In genomic region chr15:72205950-72206349, GRCm38 (mm10) we compare ENCODE assay signal across 8 mouse cellular contexts.
DNase-seq lines count a peak whose midpoint lies in the region; ATAC-seq and TF ChIP-seq lines count a peak whose summit lies in the region.

No protein-coding gene starts in this region.

- H3K9ac ChIP-seq in kidney, embryonic 15.5 days = no peak overlapping the region
- no peak overlapping the region for H3K9ac ChIP-seq in hindbrain, embryonic 16.5 days (ENCODE audit: low read depth, low read length)

- TF ChIP-seq CTCF in cerebellum, adult 2 months (IDR thresholded peaks at IDR 0.05; ENCODE audit: borderline replicate concordance, insufficient read depth, low read depth, low read length) = peak; percentile 88

- no peak for TF ChIP-seq POLR2A in cerebellum, adult 2 months (IDR thresholded peaks at IDR 0.05; ENCODE audit: borderline replicate concordance, insufficient read depth, low read length)

- no peak for ATAC-seq in kidney, embryonic 15.5 days (replicated peaks; ENCODE audit: low FRiP score)
- peak; percentile 94 for ATAC-seq in hindbrain, embryonic 16.5 days

- no peak overlapping the region for H3K4me3 ChIP-seq in kidney, embryonic 15.5 days (replicated peaks)
- no peak overlapping the region for H3K4me3 ChIP-seq in cerebellum, adult 2 months (replicated peaks; ENCODE audit: insufficient read depth, low read depth, low read length)
- H3K4me3 ChIP-seq in hindbrain, embryonic 16.5 days (ENCODE audit: low read length) = no peak overlapping the region

- no peak overlapping the region for H3K4me2 ChIP-seq in kidney, embryonic 15.5 days
- H3K4me2 ChIP-seq in hindbrain, embryonic 16.5 days (ENCODE audit: low read length) = peak overlapping the region; percentile 30; the same call in 1 of the 2 replicates

- peak; percentile 6 for DNase-seq in kidney, adult 11 months
- DNase-seq in cerebellum, adult 2 months = peak; percentile 88 to 94
- DNase-seq in forelimb bud, embryonic 11.5 days (ENCODE audit: low read depth, low spot score) = peak; percentile 68
- DNase-seq in left cerebral cortex, postnatal 36 days (ENCODE audit: low spot score in 2 of 2) = peak; percentile 88 to 90
- peak; percentile 76 for DNase-seq in neural tube, embryonic 10.5 days (ENCODE audit: extremely low spot score, low spot score)
- DNase-seq in testis, postnatal 10 days (ENCODE audit: low spot score) = peak; percentile 89

- 10% methylated on average over 9 of the region's 9 CpGs for WGBS in kidney, embryonic 15.5 days
- 6% methylated on average over 9 of the region's 9 CpGs for WGBS in cerebellum, adult 2 months
- WGBS in hindbrain, embryonic 16.5 days = 7% methylated on average over 9 of the region's 9 CpGs

- H3K9me3 ChIP-seq in kidney, embryonic 15.5 days (replicated peaks) = no peaks in the 10 kb centered on the region
- H3K9me3 ChIP-seq in hindbrain, embryonic 16.5 days (ENCODE audit: control insufficient read depth, low read length) = no peaks in the 10 kb centered on the region

- intact Hi-C loops in left cerebral cortex, postnatal 36 days (cut with DNase I) = loop anchor here (2.0 to 10.0 kb wide), 6 partner anchors 121 to 836 kb away; no protein-coding TSS in a partner anchor

- no peaks in the 10 kb centered on the region for H3K36me3 ChIP-seq in kidney, embryonic 15.5 days
- H3K36me3 ChIP-seq in hindbrain, embryonic 16.5 days (ENCODE audit: control insufficient read depth, insufficient read depth, low read length) = no peaks in the 10 kb centered on the region

- H3K27ac ChIP-seq in kidney, embryonic 15.5 days = no peak overlapping the region
- no peak overlapping the region for H3K27ac ChIP-seq in cerebellum, adult 2 months (ENCODE audit: insufficient read depth, low read length)
- peak overlapping the region; percentile 57; the same call in 1 of the 2 replicates for H3K27ac ChIP-seq in hindbrain, embryonic 16.5 days (ENCODE audit: low read depth, low read length)

- H3K27me3 ChIP-seq in kidney, embryonic 15.5 days = no peaks in the 10 kb centered on the region
- no peaks in the 10 kb centered on the region for H3K27me3 ChIP-seq in cerebellum, adult 2 months (ENCODE audit: control insufficient read depth, insufficient read depth, low read length)
- H3K27me3 ChIP-seq in hindbrain, embryonic 16.5 days (replicated peaks; ENCODE audit: control insufficient read depth, insufficient read depth, low read length) = no peaks in the 10 kb centered on the region

- H3K4me1 ChIP-seq in kidney, embryonic 15.5 days = no peaks in the 10 kb centered on the region
- H3K4me1 ChIP-seq in cerebellum, adult 2 months (ENCODE audit: control insufficient read depth, insufficient read depth, low read length) = peaks cover 6% of the 10 kb centered on the region; the same call in 1 of the 2 replicates
- peaks cover 6% of the 10 kb centered on the region for H3K4me1 ChIP-seq in hindbrain, embryonic 16.5 days (ENCODE audit: control insufficient read depth, insufficient read depth, low read depth, low read length)

Comparison
In these comparisons a context has a peak if more than half of its experiments do, and no peak if none do; other contexts are left out.
1. DNase-seq: peak in every context shown above with its lines; median percentile 91 in cerebellum, adult 2 months; 89 in left cerebral cortex, postnatal 36 days; 89 in testis, postnatal 10 days; 76 in neural tube, embryonic 10.5 days; 68 in forelimb bud, embryonic 11.5 days; 6 in kidney, adult 11 months.